Mouse (Mus musculus) limb, embryonic 10.5 days (tissue): Measurements from ENCODE around the gene Spsb3. TPM values are rescaled to one million over a fixed set of nuclear protein-coding genes. Genes with fewer than 3 reads are reported as not detected.

Experiments
- DNase-seq: peaks from one replicate; pipeline ENCODE4 v3.0.0-alpha.2; 2017; ENCODE audit warnings: low spot score
- H3K27ac ChIP-seq: fragments of 300-500 bp; sonication (generic); 2 replicates; pipeline ENCODE4 v1.5.1; 2016; ENCODE audit warnings: mild to moderate bottlenecking
- H3K27me3 ChIP-seq: fragments of 300-500 bp; sonication (generic); 2 replicates; pipeline ENCODE4 v1.6.1; 2016; ENCODE audit warnings: low read depth, mild to moderate bottlenecking; ENCODE audit not compliant: poor library complexity, severe bottlenecking
- H3K36me3 ChIP-seq: fragments of 300-500 bp; sonication (generic); 2 replicates; pipeline ENCODE4 v1.6.1; 2016; ENCODE audit warnings: mild to moderate bottlenecking, moderate library complexity
- H3K4me1 ChIP-seq: fragments of 300-500 bp; sonication (generic); 2 replicates; pipeline ENCODE4 v1.6.1; 2016
- H3K4me3 ChIP-seq: fragments of 300-500 bp; sonication (generic); 2 replicates; pipeline ENCODE4 v1.5.1; 2016; ENCODE audit warnings: mild to moderate bottlenecking, moderate library complexity
- H3K9me3 ChIP-seq: fragments of 300-500 bp; sonication (generic); replicated peaks from 2 replicates; pipeline ENCODE4 v1.6.1; 2016; ENCODE audit warnings: mild to moderate bottlenecking
- WGBS: fragments of 180-500 bp; shearing (Covaris S2); methylation state at CpG from one replicate; pipeline ENCODE4 v1.1.7; 2016; 5-methylcytosine and 5-hydroxymethylcytosine counted together
- polyA plus RNA-seq: library from polyadenylated mRNA; unstranded; fragments of >200 nt; fragmentation: Nextera tagmentation; extraction: Ambion mirVana; gene quantifications from 2 replicates; pipeline ENCODE4 v1.2.1, GENCODE M21; 2016

The Spsb3 gene
- polyA plus RNA-seq, 1 experiment from 2014 or later = 50.8 TPM

- Histone ChIP-seq H3K27ac (no peak overlapping the region), H3K4me1 (peaks cover 5% of the 10 kb centered on the region), H3K36me3 (peaks cover 25% of the 10 kb centered on the region), H3K27me3 (peaks cover 10% of the 10 kb centered on the region), H3K9me3 (no peaks in the 10 kb centered on the region), H3K4me3 (no peak overlapping the region)
- DNase-seq = no peak
- 80% methylated on average over 3 of the region's 3 CpGs for WGBS
Measured at GRCm38 (mm10) chr17:24855838-24856464, 30.5 kb upstream of the Spsb3 start.

DNA sequence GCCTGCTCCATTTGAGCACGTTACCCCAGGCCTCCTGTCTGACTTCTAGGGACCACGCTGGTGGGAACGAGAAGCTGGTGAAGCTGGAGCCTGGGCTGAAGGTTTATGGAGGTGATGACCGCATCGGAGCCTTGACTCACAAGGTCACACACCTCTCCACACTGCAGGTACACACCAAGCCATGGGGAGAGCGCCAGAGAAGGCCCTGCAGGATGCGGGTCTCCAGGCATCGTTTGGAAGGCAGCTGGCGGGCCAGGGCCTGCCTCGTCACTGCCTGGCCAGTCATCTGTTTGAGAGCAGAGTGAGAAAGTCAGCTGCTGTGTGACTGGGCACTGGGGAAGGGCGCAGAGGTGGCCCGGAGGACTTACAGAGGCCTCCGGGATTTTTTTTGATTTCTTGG lies 29.9 kb upstream of the Spsb3 start:
- Histone ChIP-seq H3K36me3 (peaks cover 30% of the 10 kb centered on the region), H3K27ac (no peak overlapping the region), H3K4me3 (no peak overlapping the region), H3K4me1 (no peaks in the 10 kb centered on the region; the same call in 1 of the 2 replicates), H3K9me3 (no peaks in the 10 kb centered on the region), H3K27me3 (peaks cover 4% of the 10 kb centered on the region)
- DNase-seq = no peak
- WGBS = 88% methylated on average over 13 of the region's 13 CpGs

- DNase-seq = no peak
- H3K4me3 ChIP-seq = no peak overlapping the region
- H3K9me3 ChIP-seq = no peaks in the 10 kb centered on the region
- WGBS = 82% methylated on average over 8 of the region's 8 CpGs
- H3K4me1 ChIP-seq = no peaks in the 10 kb centered on the region
- H3K36me3 ChIP-seq = peaks cover 37% of the 10 kb centered on the region
- H3K27ac ChIP-seq = no peak overlapping the region
- no peaks in the 10 kb centered on the region for H3K27me3 ChIP-seq
Measured at GRCm38 (mm10) chr17:24857831-24858470, 28.5 kb upstream of the Spsb3 start.

DNA sequence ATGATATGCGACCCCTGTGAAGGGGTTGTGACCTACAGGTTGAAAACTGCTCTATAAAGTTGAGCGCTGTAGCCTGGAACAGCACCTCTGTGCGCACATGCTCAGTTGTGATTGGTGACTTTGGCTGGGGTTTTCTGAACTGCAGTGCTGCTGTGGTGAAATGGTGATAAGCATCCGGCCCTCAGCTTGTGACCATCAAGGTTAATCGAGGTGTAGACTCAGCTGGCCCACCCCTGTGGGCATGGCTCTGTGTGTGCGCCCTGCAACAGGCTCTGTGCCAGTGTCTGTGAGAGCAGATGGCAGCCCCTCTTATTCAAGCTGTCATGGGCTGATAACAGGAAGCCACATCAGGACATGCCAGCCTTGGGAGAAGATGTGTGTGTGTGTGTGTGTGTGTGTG lies 27.5 kb upstream of the Spsb3 start:
- no peak overlapping the region for H3K4me3 ChIP-seq
- H3K27ac ChIP-seq = no peak overlapping the region
- H3K9me3 ChIP-seq = no peaks in the 10 kb centered on the region
- H3K27me3 ChIP-seq = no peaks in the 10 kb centered on the region
- 95% methylated on average over 6 of the region's 6 CpGs for WGBS
- no peaks in the 10 kb centered on the region for H3K4me1 ChIP-seq
- peaks cover 34% of the 10 kb centered on the region for H3K36me3 ChIP-seq
- DNase-seq = no peak

- WGBS = 92% methylated on average over 8 of the region's 8 CpGs
- peaks cover 36% of the 10 kb centered on the region for H3K36me3 ChIP-seq
- no peaks in the 10 kb centered on the region for H3K4me1 ChIP-seq
- H3K27ac ChIP-seq = no peak overlapping the region
- no peaks in the 10 kb centered on the region for H3K27me3 ChIP-seq
- H3K9me3 ChIP-seq = no peaks in the 10 kb centered on the region
- no peak overlapping the region for H3K4me3 ChIP-seq
- DNase-seq = no peak
Measured at GRCm38 (mm10) chr17:24860076-24860475, 26.4 kb upstream of the Spsb3 start.

- Histone ChIP-seq H3K27me3 (no peaks in the 10 kb centered on the region), H3K27ac (no peak overlapping the region), H3K36me3 (peaks cover 28% of the 10 kb centered on the region), H3K4me3 (no peak overlapping the region), H3K9me3 (no peaks in the 10 kb centered on the region), H3K4me1 (no peaks in the 10 kb centered on the region)
- DNase-seq = no peak
- WGBS = 98% methylated on average over 3 of the region's 3 CpGs
Measured at GRCm38 (mm10) chr17:24861785-24862184, 24.7 kb upstream of the Spsb3 start.

GRCm38 (mm10) chr17:24865776-24866175 lies 20.7 kb upstream of the Spsb3 start, which contains the start of gene Igfals:
Gene Igfals, plus strand, starts transcription at chr17:24865997.
- no peaks in the 10 kb centered on the region for H3K27me3 ChIP-seq
- no peak within 1 kb of the TSS for H3K27ac ChIP-seq
- no peaks in the 10 kb centered on the region for H3K9me3 ChIP-seq
- H3K36me3 ChIP-seq = peaks cover 21% of the 10 kb centered on the region
- no peak for DNase-seq
- WGBS = 88% methylated on average over 8 of the region's 8 CpGs
- no peaks in the 10 kb centered on the region for H3K4me1 ChIP-seq
- no peak within 1 kb of the TSS for H3K4me3 ChIP-seq

- Histone ChIP-seq H3K9me3 (no peaks in the 10 kb centered on the region), H3K27me3 (no peaks in the 10 kb centered on the region), H3K36me3 (0 out of 2 replicates have a peak, but pooled peaks cover 7% of the 10 kb centered on the region), H3K4me1 (no peaks in the 10 kb centered on the region), H3K27ac (no peak overlapping the region), H3K4me3 (no peak overlapping the region)
- 92% methylated on average over 10 of the region's 10 CpGs for WGBS
- no peak for DNase-seq
Measured at GRCm38 (mm10) chr17:24867914-24868313, 18.5 kb upstream of the Spsb3 start.

- WGBS = 52% methylated on average over 4 of the region's 4 CpGs
Measured at GRCm38 (mm10) chr17:24873695-24874404, 12.6 kb upstream of the Spsb3 start.

DNA sequence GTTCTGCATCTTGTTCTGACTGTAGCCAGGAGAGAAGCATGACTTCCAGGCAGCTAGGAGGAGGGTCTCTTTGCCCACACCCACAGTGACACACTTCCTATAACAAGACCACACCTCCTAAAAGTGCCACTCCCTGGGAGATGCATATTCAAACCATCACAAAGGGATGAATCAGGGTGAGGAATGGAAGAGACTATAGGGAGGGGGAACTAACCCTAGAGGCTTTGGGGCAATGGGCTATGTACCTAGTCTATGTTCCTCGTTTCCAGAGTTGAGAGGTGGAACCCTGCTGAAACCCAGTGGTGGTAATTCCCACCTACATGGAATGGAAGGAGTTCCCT lies 12.1 kb upstream of the Spsb3 start:
- 58% methylated on average over 1 of the region's 1 CpGs for WGBS
- Histone ChIP-seq H3K9me3 (no peaks in the 10 kb centered on the region), H3K36me3 (no peaks in the 10 kb centered on the region)

More at GRCm38 (mm10) chr17:24873695-24874404, 12.6 kb upstream of the Spsb3 start:
- Histone ChIP-seq H3K4me1 (peaks cover 21% of the 10 kb centered on the region), H3K36me3 (no peaks in the 10 kb centered on the region), H3K4me3 (no peak overlapping the region), H3K9me3 (no peaks in the 10 kb centered on the region), H3K27me3 (no peaks in the 10 kb centered on the region), H3K27ac (no peak overlapping the region)
- no peak for DNase-seq

GRCm38 (mm10) chr17:24874989-24875388 lies 11.5 kb upstream of the Spsb3 start:
- no peak overlapping the region for H3K4me3 ChIP-seq
- no peak overlapping the region for H3K27ac ChIP-seq
- peaks cover 21% of the 10 kb centered on the region for H3K4me1 ChIP-seq
- H3K27me3 ChIP-seq = no peaks in the 10 kb centered on the region
- no peaks in the 10 kb centered on the region for H3K9me3 ChIP-seq
- no peak for DNase-seq
- 86% methylated on average over 8 of the region's 8 CpGs for WGBS
- no peaks in the 10 kb centered on the region for H3K36me3 ChIP-seq

More for the DNA sequence above, 12.1 kb upstream of the Spsb3 start:
- no peak for DNase-seq
- Histone ChIP-seq H3K27ac (no peak overlapping the region), H3K27me3 (no peaks in the 10 kb centered on the region), H3K4me1 (peaks cover 21% of the 10 kb centered on the region), H3K4me3 (no peak overlapping the region)

DNA sequence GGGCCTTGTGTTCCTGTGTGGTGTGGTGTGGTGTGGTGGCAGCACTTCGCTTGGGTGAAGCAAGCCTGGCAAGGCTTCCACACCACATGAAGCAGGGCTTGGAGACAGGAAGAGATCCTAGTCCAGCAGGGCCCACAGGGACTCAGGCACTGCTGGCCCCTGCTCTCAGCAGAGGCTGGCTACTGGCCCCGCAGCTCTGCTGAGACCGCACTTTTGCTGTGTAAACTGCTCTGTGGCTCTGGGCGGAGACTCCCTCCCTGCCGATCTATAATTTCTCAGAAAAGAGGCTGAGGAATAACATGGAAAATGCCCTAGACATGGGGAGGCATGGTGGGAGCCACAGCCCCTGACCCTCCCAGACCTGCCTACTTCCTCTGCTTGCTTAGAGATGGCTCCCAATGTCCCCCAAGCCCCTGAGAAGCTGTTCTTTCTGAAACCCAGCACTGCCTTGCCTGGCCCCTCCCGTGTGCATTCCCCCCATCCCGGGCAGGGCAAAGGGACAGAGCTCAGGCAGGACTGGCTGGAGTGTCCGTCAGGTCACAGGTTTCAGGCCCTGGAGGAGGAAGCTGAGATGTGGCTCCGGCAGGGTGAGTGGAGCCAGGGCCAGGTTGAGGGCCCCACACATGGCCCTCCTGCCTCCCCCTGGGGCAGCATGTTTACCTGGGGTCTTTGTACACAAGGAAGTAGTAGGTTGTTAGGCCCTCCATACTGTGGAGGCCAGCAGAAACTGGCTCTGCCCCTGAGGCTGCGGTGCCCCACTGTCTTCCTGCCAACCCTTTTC lies 8.9 kb upstream of the Spsb3 start:
- 61% methylated on average over 10 of the region's 10 CpGs for WGBS
- peak overlapping the region; percentile 75 for H3K27ac ChIP-seq
- H3K36me3 ChIP-seq = peaks cover 3% of the 10 kb centered on the region

DNA sequence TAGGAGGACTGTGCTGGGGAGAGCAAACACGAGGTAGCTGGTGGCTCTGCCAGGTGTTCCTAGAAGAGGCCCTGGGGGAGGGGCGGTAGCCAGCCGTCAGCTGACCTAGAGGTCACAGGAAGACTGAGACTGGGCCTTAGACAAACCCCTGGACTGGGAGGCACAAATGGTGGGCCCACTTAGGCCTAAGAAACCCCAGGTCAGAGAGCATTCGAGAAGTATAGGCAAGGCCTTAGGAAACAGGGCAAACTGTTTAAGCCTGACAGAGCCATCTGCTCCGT lies 8.4 kb upstream of the Spsb3 start:
- Histone ChIP-seq H3K4me1 (peaks cover 21% of the 10 kb centered on the region), H3K27ac (peak overlapping the region; percentile 75), H3K4me3 (peak overlapping the region; percentile 4; the same call in 1 of the 2 replicates), H3K9me3 (no peaks in the 10 kb centered on the region), H3K36me3 (peaks cover 8% of the 10 kb centered on the region), H3K27me3 (no peaks in the 10 kb centered on the region)
- WGBS = 37% methylated on average over 5 of the region's 5 CpGs
- no peak for DNase-seq

More for the DNA sequence above, 8.9 kb upstream of the Spsb3 start:
- Histone ChIP-seq H3K4me1 (peaks cover 21% of the 10 kb centered on the region), H3K27me3 (no peaks in the 10 kb centered on the region), H3K9me3 (no peaks in the 10 kb centered on the region), H3K4me3 (peak overlapping the region; percentile 4; the same call in 1 of the 2 replicates)
- DNase-seq = no peak
